Mouse (Mus musculus): Measurements from ENCODE around the gene Zfp30. TPM values are rescaled to one million over a fixed set of nuclear protein-coding genes. Genes with fewer than 3 reads are reported as not detected.

The Zfp30 gene
- total RNA-seq, 2 experiments from 2014 or later: 2.5 to 2.7 TPM

DNA sequence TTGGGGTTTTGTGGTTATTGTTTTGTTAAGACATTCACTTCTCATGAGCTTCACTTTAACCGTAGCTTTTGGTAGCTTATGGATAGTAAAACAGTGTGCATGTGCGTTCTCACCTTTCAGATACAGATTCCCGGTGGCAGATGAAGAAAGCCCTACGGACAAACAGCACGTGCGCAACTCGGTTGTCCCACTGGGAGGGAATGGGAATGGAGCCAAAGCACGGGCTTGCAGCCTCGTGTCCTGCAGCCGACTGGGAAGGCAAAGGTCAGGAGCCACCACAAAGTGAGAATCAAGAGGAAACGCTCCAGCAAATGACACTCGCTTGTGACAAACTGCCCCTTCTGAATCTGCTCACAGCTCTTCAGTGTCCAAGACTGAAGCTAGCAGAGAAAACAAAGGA, 44.2 kb downstream of the Zfp30 start:
- no peak for DNase-seq (ENCODE audit: low spot score in 2 of 2)

DNA sequence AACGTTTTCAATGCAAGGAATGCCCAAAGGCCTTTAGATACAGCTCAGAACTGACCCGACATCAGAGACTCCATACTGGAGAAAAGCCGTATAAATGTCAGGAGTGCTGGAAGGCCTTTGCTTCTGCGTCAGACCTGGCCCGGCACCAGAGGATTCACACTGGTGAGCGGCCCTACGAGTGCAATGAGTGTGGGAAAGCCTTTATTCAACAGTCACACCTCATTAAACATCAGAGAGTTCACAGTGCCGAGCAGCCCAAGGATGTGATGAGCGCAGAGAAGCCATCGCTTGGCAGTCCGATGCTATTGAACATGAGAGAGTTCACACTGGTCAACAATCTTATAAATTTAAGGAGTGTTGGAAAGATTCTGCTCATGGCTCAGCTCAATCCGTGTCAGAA, 46.0 kb downstream of the Zfp30 start:
- no peak for DNase-seq (ENCODE audit: low spot score in 2 of 2)

DNA sequence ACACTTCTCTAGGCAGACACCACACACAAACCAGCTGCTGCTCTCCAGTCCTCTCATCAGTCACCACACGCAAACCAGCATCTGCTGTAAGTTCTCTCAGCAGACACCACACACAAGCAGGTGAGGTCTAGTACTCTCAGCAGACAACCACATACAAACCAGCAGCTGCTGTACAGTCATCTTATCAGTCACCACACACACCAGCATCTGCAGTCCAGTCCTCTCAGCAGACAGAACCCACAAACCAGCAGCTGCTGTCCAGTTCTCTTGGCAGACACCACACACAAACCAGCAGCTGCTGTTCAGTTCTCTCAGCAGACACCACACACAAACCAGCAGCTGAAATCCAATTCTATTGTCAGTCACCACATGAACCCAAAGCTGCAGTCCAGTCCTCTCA, 53.0 kb downstream of the Zfp30 start:
- no peak for DNase-seq (ENCODE audit: low spot score in 2 of 2)

DNA sequence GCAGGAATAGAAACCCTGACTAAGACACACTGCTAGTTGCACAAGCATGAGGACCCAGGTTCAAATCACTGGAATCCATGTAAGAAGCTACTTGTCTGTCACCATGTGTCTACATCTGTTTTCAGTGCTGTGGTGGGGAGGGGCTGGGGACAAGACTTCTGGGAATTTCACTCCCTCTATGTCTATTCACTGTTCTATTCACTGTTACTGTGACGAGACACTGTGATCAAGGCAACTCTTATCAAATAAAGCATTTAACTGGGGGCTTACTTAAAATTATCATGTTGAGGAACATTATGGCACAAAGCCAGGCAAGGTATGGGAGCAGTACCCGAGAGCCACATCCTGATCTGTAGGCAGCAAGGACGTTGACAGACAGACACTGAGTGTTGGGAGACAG, 55.5 kb downstream of the Zfp30 start:
- DNase-seq (ENCODE audit: low spot score in 2 of 2): no peak

DNA sequence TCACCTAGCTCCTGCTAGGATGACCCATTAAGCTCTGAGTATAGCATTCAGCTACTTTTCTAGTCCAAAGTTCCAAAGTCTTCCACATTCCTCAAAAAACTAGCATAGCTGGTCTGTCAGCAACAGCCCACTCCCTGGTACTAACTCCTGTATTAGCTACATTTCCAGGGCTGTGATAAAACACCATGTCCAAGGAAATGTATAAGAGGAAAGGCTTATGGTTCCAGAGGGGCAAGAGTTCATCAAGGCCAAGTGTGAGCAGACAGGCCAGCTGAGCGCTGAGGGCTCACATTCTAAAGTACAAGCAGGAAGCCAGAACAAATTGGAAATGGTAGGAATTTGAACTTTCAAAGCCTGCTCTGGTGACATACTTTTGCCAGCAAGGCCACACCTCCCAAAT, 58.3 kb downstream of the Zfp30 start:
- DNase-seq (ENCODE audit: low spot score in 2 of 2): no peak

Small RNA genes within 50 kb of the gene (microRNA-seq; reads per million reads assigned to microRNA genes)
- 3.8 to 6.1 reads per million in 2 experiments for gene Mir1964 (ENCODE audit: borderline number of aligned reads in 2 of 2)

Other genes starting within 250 kb of the Zfp30 start
- gene Catsperg2, start 57.0 kb upstream of the Zfp30 start, total RNA-seq (2021): not detected
- gene Zfp84, start 15.4 kb upstream of the Zfp30 start, total RNA-seq (2021): 10 to 100 TPM; 14.8 to 15.2 TPM
- 10 to 100 TPM; 15.2 to 19.0 TPM for gene Zfp790, start 32.1 kb downstream of the Zfp30 start, total RNA-seq (2021)
- gene Zfp940, start 69.7 kb downstream of the Zfp30 start, total RNA-seq (2021): 1 to 10 TPM in 1 of 2 experiments, under 1 TPM in 1; 0.53 to 2.2 TPM
- 1 to 10 TPM; 6.3 to 6.8 TPM for gene Zfp420, start 76.0 kb downstream of the Zfp30 start, total RNA-seq (2021)
- 10 to 100 TPM in 1 of 2 experiments, 1 to 10 TPM in 1; 9.2 to 10.2 TPM for gene Zfp27, start 122.6 kb downstream of the Zfp30 start, total RNA-seq (2021)
- gene Zfp383, start 124.2 kb downstream of the Zfp30 start, total RNA-seq (2021): 1 to 10 TPM; 5.2 to 5.8 TPM
- gene Zfp74, start 170.1 kb downstream of the Zfp30 start, total RNA-seq (2021): 10 to 100 TPM in 1 of 2 experiments, 1 to 10 TPM in 1; 8.6 to 10.0 TPM
- 10 to 100 TPM in 1 of 2 experiments, 1 to 10 TPM in 1; 8.9 to 10.6 TPM for gene Zfp568, start 200.0 kb downstream of the Zfp30 start, total RNA-seq (2021)